Mouse (Mus musculus) kidney, postnatal 0 days (tissue): Measurements from ENCODE around the gene Prtg. TPM values are rescaled to one million over a fixed set of nuclear protein-coding genes. Genes with fewer than 3 reads are reported as not detected.
A peak's percentile ranks its signal among the peaks of the same experiment; 100 is the strongest.

Source experiments
- ATAC-seq: fragments of 200-750 bp; cut with Nextera tagmentation; replicated peaks from 2 replicates; pipeline ENCODE4 v1.8.0; 2017; ENCODE audit warnings: low read depth, moderate number of reproducible peaks, moderate TSS enrichment, moderate library complexity; ENCODE audit not compliant: low FRiP score
- DNase-seq: peaks from one replicate; pipeline ENCODE4 v3.0.0-alpha.2; 2016; ENCODE audit warnings: low spot score
- H3K27ac ChIP-seq: fragments of 300-500 bp; sonication (generic); 2 replicates; pipeline ENCODE4 v1.5.1; 2014; ENCODE audit warnings: mild to moderate bottlenecking
- H3K27me3 ChIP-seq: fragments of 300-500 bp; sonication (generic); 2 replicates; pipeline ENCODE4 v1.6.1; 2014; ENCODE audit warnings: low read length, mixed read lengths; ENCODE audit not compliant: insufficient read depth
- H3K36me3 ChIP-seq: fragments of 300-500 bp; sonication (generic); 2 replicates; pipeline ENCODE4 v1.6.1; 2014; ENCODE audit warnings: low read length, mixed read lengths; ENCODE audit not compliant: insufficient read depth
- H3K4me1 ChIP-seq: fragments of 300-500 bp; sonication (generic); replicated peaks from 2 replicates; pipeline ENCODE4 v1.6.1; 2014; ENCODE audit warnings: antibody characterized with exemption, low read length, mixed read lengths; ENCODE audit not compliant: insufficient read depth
- H3K4me2 ChIP-seq: fragments of 300-500 bp; sonication (generic); 2 replicates; pipeline ENCODE4 v1.6.1; 2014; ENCODE audit warnings: mild to moderate bottlenecking, low read length, moderate library complexity, mixed read lengths
- H3K4me3 ChIP-seq: fragments of 300-500 bp; sonication (generic); replicated peaks from 2 replicates; pipeline ENCODE4 v1.5.1; 2014; ENCODE audit warnings: low read depth, low read length
- H3K9ac ChIP-seq: fragments of 300-500 bp; sonication (generic); 2 replicates; pipeline ENCODE4 v1.6.1; 2014; ENCODE audit warnings: low read depth, low read length
- H3K9me3 ChIP-seq: fragments of 300-500 bp; sonication (generic); replicated peaks from 2 replicates; pipeline ENCODE4 v1.6.1; 2016; ENCODE audit warnings: low read length, inconsistent platforms, mixed read lengths
- CTCF ChIP-seq: IDR thresholded peaks from 2 replicates; pipeline ENCODE4 v1.5.1; 2016; ENCODE audit warnings: antibody characterized with exemption, low read depth, mild to moderate bottlenecking, moderate library complexity
- WGBS: fragments of 180-500 bp; shearing (Covaris S2); extraction: QIAGEN DNeasy Blood & Tissue Kit; methylation state at CpG from one replicate; pipeline ENCODE4 v1.1.7; 2014; 5-methylcytosine and 5-hydroxymethylcytosine counted together
- polyA plus RNA-seq: library from polyadenylated mRNA; unstranded; fragments of >200 nt; fragmentation: Nextera tagmentation; extraction: Ambion mirVana; gene quantifications from 2 replicates; pipeline ENCODE4 v1.2.1, GENCODE M21; 2015

The Prtg gene
- polyA plus RNA-seq, 1 experiment from 2014 or later, result 1.2 TPM

DNA sequence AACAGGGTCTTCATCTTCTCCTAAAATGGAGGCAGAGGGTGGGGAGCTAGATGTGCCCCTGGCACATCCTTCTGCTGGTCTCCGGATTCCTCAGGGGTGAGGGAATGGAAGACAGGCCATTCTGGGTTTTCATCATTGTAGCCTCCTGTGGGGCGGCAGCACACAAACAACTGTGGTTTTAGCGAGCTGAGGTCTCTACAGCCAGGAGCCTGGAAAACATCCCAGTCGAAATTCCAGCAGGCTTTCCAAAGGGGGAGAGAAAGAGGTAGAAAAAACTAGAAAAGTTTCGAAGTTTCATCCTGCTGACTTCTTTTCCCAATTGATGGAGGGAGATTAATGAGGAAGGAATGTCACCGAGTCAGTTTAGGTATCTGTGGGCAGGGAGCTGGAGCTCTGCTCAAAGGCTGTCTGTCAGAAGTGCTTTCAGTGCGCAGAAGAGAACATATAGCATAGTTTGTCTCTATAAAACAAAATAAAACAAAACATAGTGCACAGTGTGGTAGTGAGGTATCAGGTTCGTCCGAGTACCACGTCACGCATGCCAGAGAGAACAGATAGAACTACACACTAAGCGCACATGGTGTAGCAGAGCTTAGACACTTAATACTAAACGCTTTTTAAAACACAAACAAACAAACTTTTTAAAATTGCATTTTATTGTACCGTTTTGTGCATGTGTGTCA lies 16.0 kb upstream of the Prtg start:
- WGBS, result 43% methylated on average over 14 of the region's 14 CpGs

DNA sequence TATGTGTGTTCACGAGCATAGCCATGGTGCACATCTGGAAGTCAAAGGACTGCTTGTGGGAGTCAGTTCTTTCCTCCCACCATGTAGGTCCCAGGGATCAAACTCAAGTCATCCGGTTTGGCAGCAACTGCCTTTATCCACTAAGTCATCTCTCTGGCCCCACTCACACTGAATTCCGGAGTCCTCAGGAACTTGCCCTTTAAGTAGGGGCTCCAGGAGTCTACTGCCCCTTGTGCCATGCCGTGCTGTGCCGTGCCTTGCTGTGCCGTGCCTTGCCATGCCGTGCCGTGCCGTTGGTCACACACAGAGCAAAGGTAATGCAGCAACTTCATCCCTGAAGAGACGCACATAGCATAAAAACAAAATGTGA lies 15.5 kb upstream of the Prtg start:
- DNase-seq (no peak), ATAC-seq (no peak; the same call in 1 of the 2 replicates)
- WGBS, result 31% methylated on average over 10 of the region's 10 CpGs
- no peak for TF ChIP-seq CTCF
- no peaks in the 10 kb centered on the region for H3K27me3 ChIP-seq
- no peaks in the 10 kb centered on the region for H3K36me3 ChIP-seq
- no peak overlapping the region for H3K4me3 ChIP-seq
- H3K4me1 ChIP-seq, result peaks cover 12% of the 10 kb centered on the region; the same call in 1 of the 2 replicates
- H3K4me2 ChIP-seq, result no peak overlapping the region
- H3K27ac ChIP-seq, result no peak overlapping the region
- H3K9ac ChIP-seq, result no peak overlapping the region
- H3K9me3 ChIP-seq, result no peaks in the 10 kb centered on the region

More for the DNA sequence above, 16.0 kb upstream of the Prtg start:
- Histone ChIP-seq H3K9ac (no peak overlapping the region), H3K27me3 (no peaks in the 10 kb centered on the region), H3K4me1 (peaks cover 12% of the 10 kb centered on the region; the same call in 1 of the 2 replicates), H3K36me3 (no peaks in the 10 kb centered on the region), H3K4me2 (no peak overlapping the region), H3K9me3 (no peaks in the 10 kb centered on the region), H3K27ac (no peak overlapping the region), H3K4me3 (no peak overlapping the region)
- DNase-seq, result no peak
- no peak for ATAC-seq
- TF ChIP-seq CTCF, result no peak

DNA sequence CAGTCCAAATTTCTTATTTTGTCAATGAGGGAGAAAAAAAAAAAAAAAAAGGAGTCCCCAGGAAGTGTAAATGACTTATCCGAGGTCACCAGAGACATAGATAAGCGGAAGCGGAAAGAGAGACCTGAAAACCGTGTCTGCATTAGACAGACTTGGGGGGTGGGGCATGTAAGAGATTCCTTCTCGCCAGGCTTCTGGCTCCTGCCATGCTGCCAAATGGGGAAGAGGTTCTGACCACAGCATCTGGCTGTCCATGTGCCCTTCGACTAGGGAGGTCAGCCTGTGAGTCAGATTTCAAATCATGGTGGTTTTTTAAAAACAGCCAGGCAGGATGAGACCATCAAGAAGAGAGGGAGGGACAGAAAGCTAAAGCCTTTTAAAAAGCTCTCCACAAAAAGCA lies 15.0 kb upstream of the Prtg start:
- DNase-seq (peak; percentile 63), ATAC-seq (no peak)
- Histone ChIP-seq H3K36me3 (no peaks in the 10 kb centered on the region), H3K4me1 (peaks cover 12% of the 10 kb centered on the region; the same call in 1 of the 2 replicates), H3K27ac (no peak overlapping the region), H3K9ac (no peak overlapping the region), H3K9me3 (no peaks in the 10 kb centered on the region), H3K4me3 (no peak overlapping the region), H3K4me2 (no peak overlapping the region), H3K27me3 (no peaks in the 10 kb centered on the region)
- TF ChIP-seq CTCF, result no peak
- 13% methylated on average over 6 of the region's 6 CpGs for WGBS

DNA sequence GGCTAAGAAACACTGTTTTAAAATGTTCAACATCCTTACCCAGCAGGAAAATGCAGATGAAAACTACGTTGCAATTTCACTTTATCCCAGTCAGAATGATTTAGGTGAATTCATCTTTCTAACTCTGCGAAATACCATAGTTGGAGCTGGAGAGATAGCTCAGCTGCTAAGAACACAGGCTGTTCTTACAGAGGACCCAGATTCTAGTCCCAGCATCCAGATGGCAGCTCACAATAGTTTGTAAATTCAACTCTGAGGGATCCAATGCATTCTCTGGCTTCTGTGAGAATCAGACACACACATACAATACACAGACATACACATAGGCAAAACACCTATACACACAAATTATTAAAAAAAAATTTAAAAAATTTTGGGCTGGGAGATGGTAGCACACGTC lies 11.4 kb upstream of the Prtg start:
- H3K36me3 ChIP-seq, result no peaks in the 10 kb centered on the region
- TF ChIP-seq CTCF, result no peak
- no peak overlapping the region for H3K4me3 ChIP-seq
- peaks cover 12% of the 10 kb centered on the region; the same call in 1 of the 2 replicates for H3K4me1 ChIP-seq
- WGBS, result 80% methylated on average over 3 of the region's 3 CpGs
- no peaks in the 10 kb centered on the region for H3K27me3 ChIP-seq
- no peak for ATAC-seq
- no peak overlapping the region for H3K4me2 ChIP-seq
- no peak overlapping the region for H3K9ac ChIP-seq
- H3K27ac ChIP-seq, result no peak overlapping the region
- DNase-seq, result no peak
- H3K9me3 ChIP-seq, result no peaks in the 10 kb centered on the region

DNA sequence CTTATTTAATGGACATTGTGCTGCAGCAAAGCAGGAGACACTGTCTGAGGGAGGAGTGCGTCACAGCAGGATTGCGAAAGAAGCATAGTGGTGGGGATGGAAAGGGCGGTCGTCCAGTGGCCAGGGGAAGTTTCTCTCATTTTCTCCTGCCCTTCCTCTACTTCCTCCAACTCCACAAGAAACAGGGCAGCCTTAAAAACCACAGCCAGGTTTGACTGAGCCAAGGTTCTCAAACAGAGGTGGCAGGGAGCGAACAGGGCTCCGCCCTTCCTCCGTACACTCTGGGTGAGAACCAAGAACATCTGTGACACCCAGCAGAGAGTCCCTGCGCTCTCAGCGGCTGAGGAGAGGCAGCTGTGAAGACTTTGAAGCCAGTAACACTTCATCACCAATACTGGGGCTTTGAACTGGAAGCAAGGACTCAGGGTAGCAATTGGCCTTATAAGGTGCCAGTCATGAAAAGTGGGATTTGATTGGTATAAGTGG lies 9.5 kb upstream of the Prtg start:
- H3K4me2 ChIP-seq, result peak overlapping the region; percentile 32; the same call in 1 of the 2 replicates
- H3K4me3 ChIP-seq, result no peak overlapping the region
- no peak for DNase-seq

DNA sequence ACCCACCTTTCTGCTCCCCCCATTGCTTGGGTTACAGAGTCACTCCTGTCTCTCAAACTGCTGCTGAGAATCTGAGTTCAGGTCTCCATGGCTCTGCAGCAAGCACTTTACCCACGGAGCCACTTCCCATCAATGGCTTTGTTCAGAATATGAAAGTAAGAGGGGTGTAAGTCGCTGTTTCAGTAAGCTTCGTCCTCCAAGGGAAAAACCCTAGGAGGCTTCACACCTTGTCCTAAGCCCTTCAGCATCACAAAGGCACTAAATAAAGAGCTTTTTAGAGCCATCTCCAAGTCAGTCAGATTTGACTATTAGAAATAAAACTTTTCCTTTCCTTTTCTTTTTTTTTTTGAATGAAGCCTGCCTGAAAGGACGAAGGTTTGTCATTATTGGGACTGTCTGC lies 3.4 kb upstream of the Prtg start:
- ATAC-seq, result no peak
- H3K4me2 ChIP-seq, result no peak overlapping the region
- WGBS, result 50% methylated on average over 4 of the region's 4 CpGs
- H3K4me3 ChIP-seq, result no peak overlapping the region
- H3K27me3 ChIP-seq, result no peaks in the 10 kb centered on the region
- H3K9ac ChIP-seq, result no peak overlapping the region
- H3K27ac ChIP-seq, result no peak overlapping the region
- no peaks in the 10 kb centered on the region for H3K9me3 ChIP-seq
- no peak for DNase-seq
- TF ChIP-seq CTCF, result no peak
- no peaks in the 10 kb centered on the region for H3K36me3 ChIP-seq
- peaks cover 14% of the 10 kb centered on the region for H3K4me1 ChIP-seq

More for the DNA sequence above, 9.5 kb upstream of the Prtg start:
- 44% methylated on average over 9 of the region's 9 CpGs for WGBS
- H3K36me3 ChIP-seq, result no peaks in the 10 kb centered on the region
- ATAC-seq, result no peak
- H3K27ac ChIP-seq, result no peak overlapping the region
- no peaks in the 10 kb centered on the region for H3K4me1 ChIP-seq
- no peak overlapping the region for H3K9ac ChIP-seq
- no peaks in the 10 kb centered on the region for H3K9me3 ChIP-seq
- no peaks in the 10 kb centered on the region for H3K27me3 ChIP-seq
- no peak for TF ChIP-seq CTCF

DNA sequence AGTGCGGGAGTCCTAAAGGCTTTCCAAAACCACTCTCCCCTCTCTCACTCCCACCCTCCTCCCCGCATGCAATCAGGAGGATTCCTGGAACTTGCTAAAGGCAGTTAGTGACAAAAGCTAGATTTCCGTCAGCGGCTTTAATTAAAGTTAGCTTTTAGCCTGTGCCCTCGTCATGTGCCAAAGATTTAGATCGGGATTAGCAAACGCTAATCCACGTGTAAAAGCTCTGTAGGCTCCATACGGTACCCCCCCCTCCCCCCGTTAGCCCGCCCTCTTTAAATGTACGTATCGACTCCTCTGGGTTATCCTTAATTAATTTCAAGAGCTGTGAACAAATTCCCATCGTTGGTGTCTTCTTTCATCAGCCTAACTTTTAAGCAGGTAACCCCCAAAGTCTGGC lies 528 bp upstream of the Prtg start:
- no peak for DNase-seq
- Histone ChIP-seq H3K27ac (no peak overlapping the region), H3K4me1 (peaks cover 16% of the 10 kb centered on the region)

More for the DNA sequence above, 528 bp upstream of the Prtg start:
- 19% methylated on average over 14 of the region's 14 CpGs for whole genome bisulfite sequencing
- peak overlapping the region; percentile 99 for H3K4me2 ChIP-seq
- no peak overlapping the region for H3K9ac ChIP-seq
- peak overlapping the region; percentile 75; the same call in 1 of the 2 replicates for H3K4me3 ChIP-seq
- TF ChIP-seq CTCF, result no peak
- H3K36me3 ChIP-seq, result no peaks in the 10 kb centered on the region
- ATAC-seq, result no peak
- H3K27me3 ChIP-seq, result no peaks in the 10 kb centered on the region
- no peaks in the 10 kb centered on the region for H3K9me3 ChIP-seq
